Mouse (Mus musculus) MEL (cell line): ENCODE data around the gene D430041D05Rik. TPM values are rescaled to one million over a fixed set of nuclear protein-coding genes. Genes with fewer than 3 reads are reported as not detected.
"Not testable (repeated sequence)": the region's sequence is repeated elsewhere in the genome, so short reads cannot be mapped to it uniquely, and the experiment has no call there.

ENCODE experiments used
- DNase-seq: peaks from one replicate; pipeline ENCODE4 v3.0.0; 2011; ENCODE audit warnings: low read depth, low spot score
- H3K27ac ChIP-seq: 2 replicates; pipeline ENCODE4 v1.5.1; 2012; ENCODE audit warnings: low read depth, mild to moderate bottlenecking, control low read depth, low read length, moderate library complexity; ENCODE audit not compliant: control insufficient read depth
- H3K27me3 ChIP-seq, 2 experiments: fragments of 150-350 bp in 1 of 2; sonication (generic) in 1 of 2; 2 replicates each; pipeline ENCODE4 v1.6.1; 2012; ENCODE audit warnings: low read length in 2 of 2, mild to moderate bottlenecking in 2 of 2, improper control_type of control experiment in 1 of 2, moderate library complexity in 1 of 2; ENCODE audit not compliant: insufficient read depth in 2 of 2, control insufficient read depth in 1 of 2
- H3K36me3 ChIP-seq, 2 experiments: 2 replicates each; pipeline ENCODE4 v1.6.1; 2012 to 2014; ENCODE audit warnings: low read length in 2 of 2, improper control_type of control experiment in 1 of 2, inconsistent platforms in 1 of 2, mild to moderate bottlenecking in 1 of 2; ENCODE audit not compliant: insufficient read depth in 2 of 2, control insufficient read depth in 1 of 2
- H3K4me1 ChIP-seq, 2 experiments: fragments of 150-350 bp in 1 of 2; sonication (generic) in 1 of 2; 2 replicates each; pipeline ENCODE4 v1.6.1; 2012; ENCODE audit warnings: low read length in 2 of 2, improper control_type of control experiment in 1 of 2, mild to moderate bottlenecking in 1 of 2; ENCODE audit not compliant: insufficient read depth in 2 of 2, control insufficient read depth in 1 of 2
- H3K4me3 ChIP-seq, 2 experiments: fragments of 150-350 bp in 1 of 2; sonication (generic) in 1 of 2; 2 replicates each; pipeline ENCODE4 v1.5.1; 2012; ENCODE audit warnings: low read depth in 2 of 2, low read length in 2 of 2, mild to moderate bottlenecking in 2 of 2, moderate library complexity in 2 of 2, control low read depth in 1 of 2, improper control_type of control experiment in 1 of 2; ENCODE audit not compliant: control insufficient read depth in 1 of 2, insufficient read depth in 1 of 2
- H3K79me2 ChIP-seq: 2 replicates; pipeline ENCODE4 v1.6.1; 2012; ENCODE audit warnings: mild to moderate bottlenecking, low read length, moderate library complexity; ENCODE audit not compliant: control insufficient read depth, poor library complexity, insufficient read depth
- H3K9ac ChIP-seq: 2 replicates; pipeline ENCODE4 v1.6.1; 2012; ENCODE audit warnings: low read depth, mild to moderate bottlenecking, control low read depth, low read length, moderate library complexity; ENCODE audit not compliant: control insufficient read depth, poor library complexity, severe bottlenecking
- H3K9me3 ChIP-seq: fragments of 150-350 bp; sonication (generic); replicated peaks from 2 replicates; pipeline ENCODE4 v1.6.1; 2012; ENCODE audit warnings: mild to moderate bottlenecking, low read length, improper control_type of control experiment, moderate library complexity; ENCODE audit not compliant: insufficient read depth
- BHLHE40 ChIP-seq: IDR thresholded peaks from 2 replicates; pipeline ENCODE4 v1.6.1; 2012; ENCODE audit warnings: low read depth, mild to moderate bottlenecking, inconsistent platforms, low read length, improper control_type of control experiment, borderline replicate concordance
- CHD1 ChIP-seq: IDR thresholded peaks from 2 replicates; pipeline ENCODE4 v1.6.1; 2012; ENCODE audit warnings: low read depth, mild to moderate bottlenecking, inconsistent platforms, low read length, improper control_type of control experiment
- E2F4 ChIP-seq: IDR thresholded peaks from 2 replicates; pipeline ENCODE4 v1.6.1; 2011; ENCODE audit warnings: low read depth, low read length, improper control_type of control experiment, borderline replicate concordance
- ELF1 ChIP-seq: IDR thresholded peaks from 2 replicates; pipeline ENCODE4 v1.6.1; 2014; ENCODE audit warnings: low read depth, mild to moderate bottlenecking, inconsistent platforms, low read length, improper control_type of control experiment, moderate library complexity
- GABPA ChIP-seq: IDR thresholded peaks from 2 replicates; pipeline ENCODE4 v1.6.1; 2012; ENCODE audit warnings: low read depth, mild to moderate bottlenecking, inconsistent platforms, low read length, improper control_type of control experiment, moderate library complexity
- GATA1 ChIP-seq: IDR thresholded peaks from 2 replicates; pipeline ENCODE4 v1.6.1; 2011; ENCODE audit warnings: low read depth, low read length, improper control_type of control experiment
- KAT2A ChIP-seq: conservative IDR thresholded peaks from 2 replicates; pipeline ENCODE4 v1.6.1; 2012; ENCODE audit warnings: low read depth, low read length, improper control_type of control experiment, inconsistent platforms
- MAZ ChIP-seq: IDR thresholded peaks from 2 replicates; pipeline ENCODE4 v1.6.1; 2012; ENCODE audit warnings: low read depth, mild to moderate bottlenecking, inconsistent platforms, low read length, improper control_type of control experiment
- MEF2A ChIP-seq: IDR thresholded peaks from 2 replicates; pipeline ENCODE4 v1.6.1; 2014; ENCODE audit warnings: low read depth, mild to moderate bottlenecking, inconsistent platforms, low read length, improper control_type of control experiment; ENCODE audit not compliant: poor library complexity, insufficient replicate concordance, severe bottlenecking; ENCODE audit errors: extremely low read depth
- NRF1 ChIP-seq: IDR thresholded peaks from 2 replicates; pipeline ENCODE4 v1.6.1; 2014; ENCODE audit warnings: low read depth, mild to moderate bottlenecking, inconsistent platforms, low read length, improper control_type of control experiment, moderate library complexity; ENCODE audit not compliant: poor library complexity, insufficient read depth, severe bottlenecking
- POLR2AphosphoS2 ChIP-seq: IDR thresholded peaks from 2 replicates; pipeline ENCODE4 v1.6.1; 2011; ENCODE audit warnings: low read length, improper control_type of control experiment
- TAL1 ChIP-seq: IDR thresholded peaks from 2 replicates; pipeline ENCODE4 v1.6.1; 2012; ENCODE audit warnings: mild to moderate bottlenecking, inconsistent platforms, low read length, moderate library complexity, mixed read lengths
- TBP ChIP-seq: IDR thresholded peaks from 2 replicates; pipeline ENCODE4 v1.8.0; 2011; ENCODE audit warnings: low read depth, low read length, improper control_type of control experiment
- USF1 ChIP-seq: IDR thresholded peaks from 2 replicates; pipeline ENCODE4 v1.6.1; 2014; ENCODE audit warnings: low read depth, mild to moderate bottlenecking, inconsistent platforms, low read length, improper control_type of control experiment, moderate library complexity
- USF2 ChIP-seq, 2 experiments: IDR thresholded peaks; 2 replicates each; pipeline ENCODE4 v1.6.1; 2011 to 2012; ENCODE audit warnings: improper control_type of control experiment in 2 of 2, low read length in 2 of 2, borderline replicate concordance in 1 of 2, inconsistent platforms in 1 of 2, low read depth in 1 of 2, mild to moderate bottlenecking in 1 of 2; ENCODE audit not compliant: insufficient read depth in 1 of 2
- ZMIZ1 ChIP-seq: IDR thresholded peaks from 2 replicates; pipeline ENCODE4 v1.6.1; 2012; ENCODE audit warnings: low read depth, mild to moderate bottlenecking, inconsistent platforms, low read length, improper control_type of control experiment, moderate library complexity
- polyA plus RNA-seq, 2 experiments: library from polyadenylated mRNA; stranded (reverse) in 1 of 2; unstranded in 1 of 2; fragments of >175 nt in 1 of 2; fragments of >200 nt in 1 of 2; gene quantifications; 2 replicates each; pipeline versions ENCODE4 v1.2.1 to v1.2.4; 2012; ENCODE audit warnings: low replicate concordance in 2 of 2, low read depth in 1 of 2; ENCODE audit not compliant: insufficient read length in 2 of 2, insufficient read depth in 1 of 2, missing spikeins in 1 of 2
- total RNA-seq: library from RNA; depleted of rRNA; stranded (reverse); fragments of 300-350 nt; gene quantifications from 2 replicates; pipeline ENCODE4 v1.2.3, GENCODE M21; 2012

Gene D430041D05Rik
- total and polyA plus RNA-seq, 3 experiments, result 0.46 to 1.1 TPM; not detected in 1

DNA sequence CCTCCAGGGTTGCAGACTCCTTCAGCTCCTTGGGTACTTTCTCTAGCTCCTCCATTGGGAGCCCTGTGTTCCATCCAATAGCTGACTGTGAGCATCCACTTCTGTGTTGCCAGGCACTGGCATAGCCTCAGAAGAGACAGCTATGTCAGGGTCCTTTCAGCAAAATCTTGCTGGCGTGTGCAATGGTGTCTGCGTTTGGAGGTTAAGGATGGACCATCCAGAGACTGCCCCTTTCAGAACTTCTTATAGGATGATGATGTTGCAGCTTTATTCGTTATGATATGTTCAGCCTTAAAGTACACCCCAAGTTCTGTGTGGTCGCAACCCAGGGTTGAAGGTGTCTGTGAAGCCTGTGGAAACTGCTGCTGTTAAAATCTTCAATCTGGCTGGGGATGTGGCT, 313.4 kb downstream of the D430041D05Rik start:
- Histone ChIP-seq H3K4me1 (peaks cover 22 to 31% of the 10 kb centered on the region in 2 experiments), H3K36me3 (peaks cover 0 to 27% of the 10 kb centered on the region in 2 experiments; a peak in 2 of 4 replicates)
- H3K4me3 ChIP-seq, H3K27me3 ChIP-seq, H3K9me3 ChIP-seq, H3K79me2 ChIP-seq, H3K9ac ChIP-seq, H3K27ac ChIP-seq, DNase-seq: not testable (repeated sequence)

DNA sequence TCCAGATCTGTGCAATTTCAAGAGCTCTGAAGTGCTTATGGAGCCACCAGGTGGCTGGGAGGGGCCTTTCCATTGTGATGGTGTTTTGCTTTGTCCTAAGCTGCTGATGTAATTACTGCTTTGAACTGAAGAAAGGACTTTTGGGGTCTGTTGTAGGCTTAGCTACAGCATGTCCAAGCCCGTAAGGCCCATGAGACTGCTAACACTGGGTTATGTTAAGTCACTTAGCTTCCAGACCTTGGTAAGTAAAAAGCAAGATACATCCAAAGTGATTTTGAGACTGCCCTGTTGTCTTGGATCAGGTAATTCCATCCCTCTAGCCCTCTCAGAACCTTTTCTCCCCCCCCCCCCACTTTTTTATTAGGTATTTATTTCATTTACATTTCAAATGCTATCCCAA, 314.0 kb downstream of the D430041D05Rik start:
- H3K27me3 ChIP-seq, H3K79me2 ChIP-seq, H3K4me3 ChIP-seq, H3K9ac ChIP-seq, DNase-seq, H3K9me3 ChIP-seq, H3K27ac ChIP-seq: not testable (repeated sequence)
- peaks cover 0 to 27% of the 10 kb centered on the region in 2 experiments; a peak in 2 of 4 replicates for H3K36me3 ChIP-seq
- peaks cover 22 to 31% of the 10 kb centered on the region in 2 experiments for H3K4me1 ChIP-seq

- H3K27me3 ChIP-seq, result no peaks in the 10 kb centered on the region
- H3K27ac ChIP-seq, result no peak overlapping the region
- H3K4me3 ChIP-seq, result no peak overlapping the region
- DNase-seq, result no peak
- no peaks in the 10 kb centered on the region for H3K79me2 ChIP-seq
- TF ChIP-seq POLR2AphosphoS2, result no peak
- no peak for TF ChIP-seq ELF1
- TF ChIP-seq USF2 (IDR thresholded peaks at IDR 0.05; ENCODE audit: borderline replicate concordance in 1 of 2, insufficient read depth in 1 of 2, low read depth in 1 of 2, low read length in 2 of 2), result no peak
- no peak for TF ChIP-seq TBP
- no peak for TF ChIP-seq NRF1
- no peak for TF ChIP-seq CHD1
- TF ChIP-seq MAZ, result no peak
- no peak for TF ChIP-seq KAT2A
- TF ChIP-seq ZMIZ1, result no peak
- no peak for TF ChIP-seq MEF2A
- TF ChIP-seq GABPA, result no peak
- TF ChIP-seq GATA1, result no peak
- TF ChIP-seq TAL1, result no peak
- TF ChIP-seq USF1, result no peak
- no peak for TF ChIP-seq E2F4
- no peak for TF ChIP-seq BHLHE40
- H3K4me1 ChIP-seq, result peaks cover 22 to 31% of the 10 kb centered on the region in 2 experiments
- H3K9me3 ChIP-seq, result no peaks in the 10 kb centered on the region
- H3K36me3 ChIP-seq, result peaks cover 0 to 27% of the 10 kb centered on the region in 2 experiments; a peak in 2 of 4 replicates
- no peak overlapping the region for H3K9ac ChIP-seq
Observed at GRCm38 (mm10) chr2:104096256-104096655, 314.6 kb downstream of the D430041D05Rik start.
